Mouse (Mus musculus): Measurements from ENCODE around the gene Gm4969.

The Gm4969 gene

DNA sequence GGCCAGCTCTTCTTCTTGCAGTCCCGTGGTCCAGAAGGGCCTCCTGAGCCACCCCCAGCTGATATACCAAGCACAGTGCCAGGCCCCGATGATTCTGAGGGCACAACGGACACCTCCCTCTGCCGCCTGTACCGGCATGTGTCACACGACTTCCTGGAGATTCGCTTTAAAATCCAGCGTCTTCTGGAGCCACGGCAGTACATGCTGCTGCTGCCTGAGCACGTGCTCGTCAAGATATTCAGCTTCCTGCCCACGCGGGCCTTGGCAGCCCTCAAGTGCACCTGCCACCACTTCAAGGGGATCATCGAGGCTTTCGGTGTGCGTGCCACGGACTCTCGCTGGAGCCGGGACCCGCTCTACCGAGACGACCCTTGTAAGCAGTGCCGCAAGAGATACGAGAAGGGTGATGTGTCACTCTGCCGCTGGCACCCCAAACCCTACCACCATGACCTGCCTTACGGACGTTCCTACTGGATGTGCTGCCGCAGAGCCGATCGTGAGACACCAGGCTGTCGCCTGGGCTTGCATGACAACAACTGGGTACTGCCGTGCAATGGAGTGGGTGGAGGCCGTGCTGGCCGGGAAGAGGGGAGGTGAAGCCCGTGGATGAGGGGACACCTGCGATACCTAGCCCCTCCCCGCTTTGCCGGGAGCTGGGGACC, 18.6 kb upstream of the Gm4969 start:
- no peak for DNase-seq (ENCODE audit: low read depth, low spot score)

DNA sequence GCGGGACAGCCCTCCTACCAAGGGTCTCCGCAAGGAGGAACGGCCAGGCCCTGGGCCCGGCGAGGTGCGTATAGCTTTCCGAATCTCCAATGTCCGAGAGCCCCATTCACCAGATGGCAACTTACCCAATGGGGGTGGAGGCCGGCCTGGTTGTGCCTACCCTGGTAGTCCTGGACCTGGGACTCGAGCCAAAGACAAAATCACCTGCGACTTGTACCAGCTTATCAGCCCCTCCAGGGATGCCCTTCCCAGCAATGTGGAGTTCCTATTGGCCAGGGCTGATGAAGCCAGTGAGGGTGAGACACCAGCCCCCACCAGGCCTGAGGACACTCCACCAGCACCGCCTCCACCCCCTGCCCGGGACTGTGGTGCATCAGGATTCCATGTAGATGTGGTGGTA, 18.0 kb upstream of the Gm4969 start:
- DNase-seq (ENCODE audit: low read depth, low spot score), result no peak

DNA sequence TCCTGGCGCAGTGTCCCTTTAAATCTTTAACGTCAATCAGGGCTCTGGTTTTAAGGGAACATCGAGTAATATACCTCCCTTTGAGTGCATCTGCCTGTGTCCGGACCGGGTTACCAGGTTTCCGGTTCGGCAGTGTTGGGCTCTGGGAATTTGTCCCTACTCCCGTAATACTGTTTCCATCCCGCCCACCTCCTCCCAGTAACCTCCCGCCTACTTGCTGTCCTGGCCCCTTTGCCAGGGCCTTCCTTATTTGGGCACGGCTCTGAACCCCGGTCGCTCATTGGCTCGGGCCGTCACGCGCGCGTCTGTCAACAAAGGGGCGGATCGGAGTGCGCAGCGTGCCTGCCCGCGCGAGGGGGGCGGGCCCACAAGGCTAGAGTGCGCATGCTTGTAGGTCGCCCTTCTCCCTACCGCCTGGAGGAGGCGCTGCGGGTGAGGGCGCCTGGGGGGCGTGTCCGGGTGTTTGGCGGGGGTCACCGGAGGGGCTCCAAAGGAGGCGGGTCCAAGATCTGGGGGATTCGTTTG, 13.2 kb upstream of the Gm4969 start:
- DNase-seq (ENCODE audit: low read depth, low spot score), result peak; percentile 95

DNA sequence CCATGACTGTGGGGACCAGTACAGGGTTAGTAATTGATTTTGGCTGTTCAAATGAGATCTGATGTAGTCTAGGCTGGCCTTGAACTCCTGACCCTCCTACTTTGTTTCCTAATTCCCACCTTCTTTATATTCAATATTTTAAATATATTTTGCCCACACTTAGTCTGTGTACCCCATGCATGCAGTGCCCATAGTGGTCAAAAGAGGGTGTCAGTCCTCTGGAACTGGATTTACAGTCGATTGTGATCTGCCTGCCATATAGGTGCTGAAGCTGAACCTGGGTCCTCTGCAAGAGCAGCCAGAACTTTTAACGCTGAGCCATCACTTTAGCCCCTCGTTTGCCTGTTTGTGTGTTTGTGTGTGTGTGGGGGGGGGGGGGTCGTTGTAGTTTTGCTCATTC, 12.5 kb upstream of the Gm4969 start:
- peak; percentile 44 for DNase-seq (ENCODE audit: low read depth, low spot score)

DNA sequence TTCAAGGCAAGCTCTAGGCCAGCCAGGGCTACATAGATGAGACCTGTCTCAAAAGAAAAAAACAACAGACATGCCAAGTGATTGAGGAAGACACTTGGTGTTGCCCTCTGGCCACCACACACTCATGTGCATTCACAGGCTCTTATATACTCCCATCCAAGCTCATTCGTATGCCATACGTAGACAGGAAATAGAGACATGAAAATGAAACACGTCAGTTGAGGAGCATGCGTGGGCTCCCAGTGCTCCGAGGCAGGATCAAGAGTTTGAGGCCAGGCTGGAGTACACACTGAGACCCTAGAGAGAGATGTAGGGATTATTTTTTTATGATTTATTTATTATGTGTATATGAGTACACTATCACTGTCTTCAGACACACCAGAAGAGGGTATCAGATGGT, 11.2 kb upstream of the Gm4969 start:
- no peak for DNase-seq (ENCODE audit: low read depth, low spot score)

DNA sequence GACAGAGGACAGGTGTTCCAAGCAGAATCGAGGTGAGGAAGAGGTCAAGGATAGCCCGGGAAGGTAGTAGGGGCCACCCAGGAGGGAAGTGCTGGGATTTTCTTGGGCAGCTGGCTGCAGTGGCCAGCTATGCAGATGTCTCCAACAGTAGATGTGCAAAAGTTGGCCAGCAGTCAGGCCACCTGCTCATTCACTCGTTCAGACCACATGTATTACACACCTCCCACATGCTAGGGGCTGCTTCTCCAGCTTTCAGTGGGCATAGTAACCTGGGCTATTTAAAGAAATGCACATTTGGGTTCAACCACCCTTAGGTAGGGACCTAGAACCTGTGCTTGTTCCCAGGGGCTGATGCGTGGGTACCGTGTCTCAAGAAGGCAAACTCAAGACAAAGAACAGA, 9.6 kb upstream of the Gm4969 start:
- DNase-seq (ENCODE audit: low read depth, low spot score), result no peak

DNA sequence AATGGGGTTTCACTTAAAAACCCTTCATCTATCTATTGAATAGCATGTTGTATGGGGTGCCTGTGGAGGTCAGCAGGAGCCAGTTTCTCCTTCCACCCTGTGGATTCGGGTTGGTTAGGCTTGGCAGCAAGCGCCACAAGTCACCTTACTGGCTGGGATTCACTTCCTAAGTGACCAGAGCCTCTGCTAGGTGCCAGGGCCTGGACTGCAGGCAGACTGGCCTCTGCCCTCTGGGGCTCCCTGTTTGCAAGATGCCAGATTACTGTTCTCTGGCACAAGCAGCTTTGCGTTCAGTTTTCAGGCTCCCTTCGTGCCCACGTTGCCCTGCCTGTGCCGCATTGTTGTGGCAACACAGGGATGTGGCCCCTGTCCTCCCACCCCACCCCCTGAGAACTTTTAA, 6.5 kb upstream of the Gm4969 start:
- DNase-seq (ENCODE audit: low read depth, low spot score), result no peak

DNA sequence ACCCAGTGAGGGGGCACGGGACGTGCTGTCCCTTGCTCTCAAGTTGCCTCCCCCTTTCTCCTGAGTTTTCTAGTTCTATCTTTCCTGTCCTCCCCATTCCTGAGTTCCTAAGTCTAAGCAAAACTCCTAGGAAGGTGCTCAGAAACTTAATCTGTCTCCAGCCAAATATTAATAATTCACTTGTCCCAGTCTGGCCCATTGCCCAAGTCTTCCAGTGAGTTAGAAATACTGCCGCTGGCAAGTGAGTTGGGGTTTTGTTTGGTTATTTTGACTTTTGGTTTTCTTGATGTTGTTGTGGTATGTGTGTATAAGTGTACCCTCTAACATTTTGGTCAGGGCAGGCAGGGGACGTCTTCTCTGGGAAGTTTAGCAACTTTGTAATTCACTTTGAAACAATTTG, 3.5 kb upstream of the Gm4969 start:
- DNase-seq (ENCODE audit: low read depth, low spot score), result no peak

DNA sequence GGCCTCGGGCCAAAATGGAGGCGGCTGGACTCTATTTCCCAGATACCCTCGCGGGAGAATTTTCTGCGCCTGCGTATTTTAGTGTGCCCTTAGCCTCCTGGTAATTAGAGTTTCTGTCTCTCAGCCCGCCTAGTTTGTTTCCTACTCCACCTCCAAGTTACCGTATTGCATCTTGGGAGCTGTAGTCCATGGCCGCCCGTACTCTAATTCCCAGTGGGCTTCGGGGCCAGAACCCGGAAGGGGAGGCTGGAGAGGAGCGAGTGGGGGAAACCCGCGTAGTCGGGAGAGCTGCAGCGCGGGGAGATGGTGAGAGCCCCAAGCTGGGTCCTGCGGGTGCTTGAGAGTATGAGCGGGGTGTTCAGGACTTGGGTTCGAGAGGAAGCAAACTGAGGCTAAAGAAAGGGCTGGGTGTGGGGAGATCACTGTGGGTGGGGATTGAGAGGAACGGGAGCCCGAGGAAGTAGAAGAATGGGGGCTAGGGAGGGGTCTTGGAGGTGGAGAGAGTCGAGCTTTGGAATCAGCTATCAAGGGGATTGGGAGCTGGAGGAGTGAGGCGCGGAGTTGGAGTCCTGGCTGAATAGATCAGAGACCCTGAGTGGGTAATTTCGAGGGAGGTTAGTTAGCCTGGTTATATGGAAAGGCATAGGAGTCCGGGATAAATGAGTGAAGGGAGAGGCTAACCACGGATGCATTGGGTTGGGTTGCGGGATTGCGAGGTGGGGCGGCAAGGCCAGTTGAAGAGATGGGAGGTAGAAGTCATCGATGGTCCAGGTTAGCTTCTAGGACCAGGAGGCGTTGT, 1.7 kb upstream of the Gm4969 start, which contains the start of gene Fbxo46:
Gene Fbxo46, plus strand, starts transcription at position 229 of the 799 bp plus-strand sequence.
- peak; percentile 96 for DNase-seq (ENCODE audit: low read depth, low spot score)

DNA sequence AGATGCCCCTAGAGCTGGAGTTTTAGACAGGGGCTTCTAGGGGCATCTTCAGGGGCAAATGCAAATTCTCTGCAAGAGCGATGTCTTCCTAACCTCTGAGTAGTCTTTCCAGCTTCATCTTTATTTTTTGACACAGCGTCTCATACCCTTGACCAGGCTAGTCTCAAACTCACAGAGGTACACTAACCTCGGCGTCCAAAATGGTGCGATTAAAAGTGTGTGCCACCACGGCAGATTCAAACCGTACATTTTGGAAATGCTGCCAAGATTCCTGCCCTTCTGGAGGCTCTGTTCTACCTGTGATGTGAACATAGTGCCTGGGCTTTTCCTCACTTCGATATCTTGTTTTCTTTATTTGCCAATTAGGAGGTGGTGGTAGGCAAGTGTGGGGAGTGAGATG, 915 bp upstream of the Gm4969 start:
- DNase-seq (ENCODE audit: low read depth, low spot score), result no peak

DNA sequence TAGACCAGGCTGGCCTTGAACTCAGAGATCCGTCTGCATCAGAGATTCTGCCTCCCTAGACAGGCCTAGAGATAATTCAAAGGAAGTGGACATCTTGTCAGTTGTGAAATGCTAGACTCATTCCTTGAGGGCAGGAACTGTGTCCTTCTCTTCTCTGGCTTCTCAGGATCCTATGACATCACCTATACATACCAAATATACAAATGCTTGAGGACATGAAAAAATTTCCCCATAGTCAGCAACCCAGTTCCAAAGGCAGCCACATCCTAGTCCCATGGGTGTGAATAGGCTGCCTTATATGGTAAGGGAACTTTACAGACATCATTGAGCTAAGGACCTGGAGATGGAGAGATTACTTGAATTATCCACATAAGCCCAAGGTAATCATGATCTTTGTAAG, 8.6 kb downstream of the Gm4969 start:
- no peak for DNase-seq (ENCODE audit: low read depth, low spot score)

DNA sequence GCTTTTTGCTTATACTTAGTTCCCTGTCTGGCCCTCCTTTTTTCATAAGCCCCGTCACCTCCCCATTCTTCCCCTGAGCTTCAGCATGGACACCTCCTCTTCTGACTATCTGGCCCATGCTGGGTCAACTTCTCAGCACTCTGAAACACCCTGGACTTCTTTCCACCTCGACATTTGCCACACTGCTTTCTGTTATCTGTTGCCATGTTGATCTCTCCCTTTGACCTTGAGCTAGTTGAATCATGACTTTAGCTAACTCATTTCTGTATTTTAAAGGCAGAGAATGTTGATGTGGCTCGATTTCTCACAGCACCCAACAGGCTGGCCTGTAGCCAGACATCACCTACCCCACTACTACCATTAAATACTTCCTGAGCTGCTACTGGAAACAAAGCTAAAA, 10.7 kb downstream of the Gm4969 start:
- no peak for DNase-seq (ENCODE audit: low read depth, low spot score)

DNA sequence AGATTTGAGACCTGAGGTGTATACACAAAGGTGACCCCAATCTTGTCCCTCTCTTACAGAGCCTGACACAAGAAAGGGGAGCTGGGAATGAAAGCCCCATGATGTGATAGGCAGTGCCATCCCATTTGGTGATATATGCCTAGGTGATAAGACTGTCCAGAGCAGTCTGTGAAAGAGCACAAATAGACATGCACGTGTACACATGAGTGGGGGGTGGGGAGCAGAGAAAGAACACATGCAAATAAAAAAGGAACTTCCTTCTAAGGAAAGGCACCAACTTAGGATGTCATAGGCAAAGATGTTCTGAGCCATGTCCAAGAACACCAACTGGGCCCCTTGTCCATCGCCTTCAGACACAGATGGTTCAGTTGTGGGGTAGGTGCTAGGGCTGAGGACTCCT, 13.7 kb downstream of the Gm4969 start:
- DNase-seq (ENCODE audit: low read depth, low spot score), result no peak

DNA sequence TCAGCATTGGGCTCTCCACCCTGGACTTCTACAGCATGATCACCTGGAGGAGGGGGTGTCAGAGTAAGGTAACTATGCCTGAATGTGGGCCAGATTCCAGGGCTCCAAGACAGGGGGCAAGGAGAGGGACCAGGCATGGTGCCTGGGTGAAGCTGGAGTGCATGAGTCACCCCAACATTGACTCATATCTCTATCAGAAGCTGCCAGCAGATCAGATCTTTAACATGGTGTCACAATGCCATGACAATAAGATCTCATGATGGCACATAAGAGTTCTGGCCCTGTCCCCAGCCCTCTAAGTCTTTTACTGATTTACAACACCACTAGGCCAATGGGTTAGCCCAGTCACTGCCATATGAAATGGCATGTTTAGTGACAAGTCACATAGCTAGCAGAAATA, 14.4 kb downstream of the Gm4969 start:
- DNase-seq (ENCODE audit: low read depth, low spot score), result no peak

DNA sequence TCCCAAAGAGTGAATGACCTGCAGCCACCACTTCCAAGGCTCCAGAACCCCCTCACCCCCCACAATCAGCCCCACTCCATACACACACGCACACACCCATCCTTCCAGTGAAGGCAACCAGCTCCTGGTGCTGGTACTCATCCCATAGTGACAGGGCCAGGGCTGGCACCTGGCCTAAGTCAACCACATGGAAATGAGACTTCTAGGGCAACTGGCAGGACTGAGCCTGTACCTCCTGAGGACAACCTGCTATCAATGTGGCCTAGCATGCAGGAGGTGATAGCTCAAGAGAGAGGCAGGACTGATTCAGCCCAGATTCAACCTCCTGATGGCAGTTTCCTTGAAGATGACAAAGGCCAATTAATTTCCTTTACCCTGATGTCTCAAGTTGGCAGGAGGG, 17.9 kb downstream of the Gm4969 start:
- no peak for DNase-seq (ENCODE audit: low read depth, low spot score)

DNA sequence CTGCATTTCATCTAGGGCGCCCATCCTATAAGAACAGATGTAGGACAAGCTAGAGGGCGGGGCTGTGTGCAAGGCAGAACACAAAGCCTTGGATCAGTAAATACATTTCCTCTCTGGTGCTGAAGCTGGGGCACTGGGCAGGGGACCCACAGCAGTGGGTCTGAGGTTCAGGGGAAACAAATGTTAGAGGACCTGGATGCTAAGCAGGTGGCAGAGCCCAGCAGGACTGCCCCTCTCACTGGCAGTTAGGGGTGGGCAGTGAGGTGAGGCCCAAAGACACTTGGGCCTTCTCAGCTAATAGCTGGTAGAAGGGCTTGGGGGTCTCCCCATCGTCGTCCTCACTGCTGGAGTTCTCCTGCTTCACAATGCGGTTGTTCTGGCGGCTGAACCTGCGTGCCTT, 19.4 kb downstream of the Gm4969 start:
- no peak for DNase-seq (ENCODE audit: low read depth, low spot score)

DNA sequence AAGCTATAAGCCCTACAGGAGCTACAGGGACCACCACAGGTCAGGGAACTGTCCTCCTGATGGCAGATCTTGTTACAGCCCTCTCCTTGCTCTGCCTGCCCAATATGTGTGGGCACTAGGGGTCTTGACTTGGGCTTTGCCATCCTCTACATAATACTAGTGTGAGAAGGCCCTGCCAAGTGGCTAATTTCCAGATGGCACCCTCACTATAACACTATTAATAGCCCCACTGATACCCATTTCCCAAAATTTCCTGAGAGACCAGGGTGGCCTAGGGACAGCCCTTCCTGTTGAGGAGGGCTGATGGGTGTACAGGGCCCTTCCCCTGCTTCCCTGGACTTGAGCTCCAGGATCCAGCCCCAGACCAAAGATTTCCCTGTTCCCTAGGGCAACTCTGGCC, 20.3 kb downstream of the Gm4969 start:
- no peak for DNase-seq (ENCODE audit: low read depth, low spot score)

DNA sequence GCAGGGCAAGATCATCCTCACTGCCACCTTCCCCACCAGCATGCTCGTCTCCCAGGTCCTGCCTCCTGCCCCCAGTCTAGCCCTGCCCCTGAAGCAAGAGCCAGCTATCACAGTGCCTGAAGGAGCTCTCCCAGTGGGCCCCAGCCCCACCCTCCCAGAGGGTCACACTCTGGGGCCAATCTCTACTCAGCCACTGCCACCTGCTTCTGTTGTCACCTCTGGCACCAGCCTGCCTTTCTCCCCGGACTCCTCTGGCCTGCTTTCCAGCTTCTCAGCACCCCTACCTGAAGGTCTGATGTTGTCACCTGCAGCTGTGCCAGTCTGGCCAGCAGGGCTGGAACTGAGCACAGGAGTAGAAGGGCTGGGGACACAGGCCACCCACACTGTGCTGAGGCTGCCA, 21.0 kb downstream of the Gm4969 start:
- DNase-seq (ENCODE audit: low read depth, low spot score), result no peak

DNA sequence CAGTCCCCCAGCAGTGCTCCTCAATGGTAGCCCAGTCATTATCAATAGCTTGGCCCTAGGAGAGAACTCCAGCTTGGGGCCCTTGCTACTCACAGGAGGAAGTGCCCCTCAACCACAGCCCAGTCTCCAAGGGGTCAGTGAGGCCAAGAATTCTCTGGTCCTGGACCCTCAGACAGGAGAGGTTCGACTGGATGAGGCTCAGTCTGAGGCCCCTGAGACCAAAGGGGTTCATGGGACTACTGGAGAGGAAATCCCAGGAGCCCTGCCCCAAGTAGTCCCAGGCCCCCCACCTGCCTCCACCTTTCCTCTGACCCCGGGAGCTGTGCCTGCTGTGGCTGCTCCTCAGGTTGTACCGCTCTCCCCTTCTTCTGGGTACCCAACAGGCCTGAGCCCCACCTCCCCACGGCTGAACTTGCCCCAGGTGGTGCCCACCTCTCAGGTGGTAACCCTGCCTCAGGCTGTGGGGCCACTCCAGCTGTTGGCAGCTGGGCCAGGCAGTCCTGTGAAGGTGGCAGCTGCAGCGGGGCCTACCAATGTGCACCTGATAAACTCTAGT, 21.7 kb downstream of the Gm4969 start:
- no peak for DNase-seq (ENCODE audit: low read depth, low spot score)

DNA sequence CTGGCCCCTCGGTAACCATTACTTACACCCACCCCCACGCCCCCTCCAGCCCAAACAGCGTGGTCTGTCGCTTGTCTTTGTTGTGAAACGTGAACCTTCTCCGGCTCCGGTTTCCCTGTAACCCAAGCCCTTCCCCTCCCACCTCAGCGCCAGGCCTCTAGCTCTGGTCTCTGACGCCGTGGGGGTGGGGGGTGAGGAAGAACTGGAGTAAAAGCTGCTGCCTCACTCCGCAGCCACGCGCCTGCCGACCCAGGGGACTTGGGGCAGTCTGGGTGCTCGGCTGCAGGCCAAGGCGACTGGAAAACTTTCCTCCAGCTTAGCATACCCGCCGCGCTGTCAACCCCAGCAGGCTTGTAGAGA, 22.4 kb downstream of the Gm4969 start:
- DNase-seq (ENCODE audit: low read depth, low spot score), result no peak

DNA sequence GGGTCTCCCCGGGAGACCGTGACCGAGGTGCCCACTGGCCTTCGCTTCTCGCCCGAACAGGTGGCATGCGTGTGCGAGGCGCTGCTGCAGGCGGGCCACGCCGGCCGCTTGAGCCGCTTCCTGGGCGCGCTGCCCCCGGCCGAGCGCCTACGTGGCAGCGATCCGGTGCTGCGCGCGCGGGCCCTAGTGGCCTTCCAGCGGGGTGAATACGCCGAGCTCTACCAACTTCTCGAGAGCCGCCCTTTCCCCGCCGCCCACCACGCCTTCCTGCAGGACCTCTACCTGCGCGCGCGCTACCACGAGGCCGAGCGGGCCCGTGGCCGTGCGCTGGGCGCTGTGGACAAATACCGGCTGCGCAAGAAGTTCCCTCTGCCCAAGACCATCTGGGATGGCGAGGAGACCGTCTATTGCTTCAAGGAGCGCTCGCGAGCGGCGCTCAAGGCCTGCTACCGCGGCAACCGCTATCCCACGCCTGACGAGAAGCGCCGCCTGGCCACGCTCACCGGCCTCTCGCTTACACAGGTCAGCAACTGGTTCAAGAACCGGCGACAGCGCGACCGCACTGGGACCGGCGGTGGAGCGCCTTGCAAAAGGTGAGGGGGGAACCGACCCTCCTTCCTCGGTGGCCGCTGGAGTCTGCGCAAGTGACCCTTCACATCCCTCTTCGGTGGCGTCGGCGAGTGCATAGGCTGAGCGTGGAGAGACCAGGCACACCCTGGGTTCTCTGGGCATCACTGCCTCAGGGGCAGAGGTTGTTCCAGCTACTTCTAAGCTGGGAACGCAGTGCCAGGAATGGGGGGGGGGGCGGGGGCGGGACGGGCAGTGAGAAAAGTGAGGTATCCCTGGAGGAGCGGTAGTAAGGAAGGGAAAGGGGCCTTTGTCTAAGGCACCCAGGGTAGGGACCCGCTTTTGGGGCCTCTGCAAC, 23.1 kb downstream of the Gm4969 start:
- peak; percentile 77 for DNase-seq (ENCODE audit: low read depth, low spot score)

DNA sequence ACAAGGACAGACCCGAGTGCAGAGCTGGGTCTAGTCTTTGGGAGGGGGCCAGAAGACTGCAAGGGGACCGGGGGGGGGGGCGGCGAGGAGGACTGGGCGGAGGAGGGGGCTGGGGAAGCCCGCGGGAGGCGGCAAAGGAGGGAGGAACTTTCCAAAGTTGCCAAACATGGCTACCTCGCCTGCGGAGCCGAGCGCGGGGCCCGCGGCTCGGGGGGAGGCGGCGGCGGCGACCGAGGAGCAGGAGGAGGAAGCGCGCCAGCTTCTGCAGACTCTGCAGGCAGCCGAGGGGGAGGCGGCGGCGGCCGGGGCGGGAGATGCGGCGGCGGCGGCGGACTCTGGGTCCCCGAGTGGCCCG, 23.7 kb downstream of the Gm4969 start, which contains the start of gene Six5:
Gene Six5, plus strand, starts transcription at position 124 of the 355 bp plus-strand sequence.
- peak; percentile 77 for DNase-seq (ENCODE audit: low read depth, low spot score)
